Mouse (Mus musculus) small intestine, adult 2 months (tissue): Measurements from ENCODE around the gene Samd4.

Experiments used
- CTCF ChIP-seq: fragments of 200-500 bp; IDR thresholded peaks from 2 replicates; pipeline ENCODE4 v1.5.1; 2012; ENCODE audit warnings: low read depth, mild to moderate bottlenecking, control low read depth, inconsistent platforms, low read length, moderate library complexity, mixed read lengths; ENCODE audit not compliant: insufficient replicate concordance, insufficient read length; ENCODE audit errors: extremely low read depth
- POLR2A ChIP-seq: fragments of 200-500 bp; IDR thresholded peaks from 2 replicates; pipeline ENCODE4 v1.6.1; 2012; ENCODE audit warnings: low read depth, mild to moderate bottlenecking, control low read depth, inconsistent platforms, low read length, moderate library complexity

DNA sequence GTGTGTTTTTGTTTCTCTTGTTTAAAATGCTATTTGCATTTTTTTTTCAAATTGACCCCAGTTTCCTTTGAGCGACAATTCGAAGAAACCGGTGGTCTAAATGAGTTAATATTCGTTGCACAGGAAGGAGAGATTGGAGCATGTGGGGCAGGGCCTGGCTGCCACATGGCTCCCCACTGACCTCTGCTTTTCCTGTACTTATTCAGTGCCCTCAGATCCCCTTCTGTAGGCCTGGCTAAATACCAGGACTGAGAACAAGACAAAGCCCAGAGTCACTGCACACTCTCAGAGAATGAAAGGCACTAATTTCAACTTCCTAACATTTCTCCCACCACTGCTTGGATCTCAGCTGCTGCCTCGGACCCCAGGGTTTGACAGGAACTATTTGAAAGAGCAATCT, 182.4 kb downstream of the Samd4 start:
- TF ChIP-seq CTCF, result no peak
- TF ChIP-seq POLR2A, result no peak
